Mouse (Mus musculus) ES-E14 (cell line): Measurements from ENCODE around the gene Tshz2.

Source experiments
- CHD2 ChIP-seq: IDR thresholded peaks from 2 replicates; pipeline ENCODE4 v1.6.1; 2014; ENCODE audit warnings: mild to moderate bottlenecking, low read depth, low read length, inconsistent platforms
- HCFC1 ChIP-seq: IDR thresholded peaks from 2 replicates; pipeline ENCODE4 v1.6.1; 2012; ENCODE audit warnings: low read length, inconsistent platforms, borderline replicate concordance; ENCODE audit not compliant: insufficient read depth
- MAFK ChIP-seq: IDR thresholded peaks from 2 replicates; pipeline ENCODE4 v1.6.1; 2014; ENCODE audit warnings: mild to moderate bottlenecking, low read depth, low read length, inconsistent platforms; ENCODE audit not compliant: insufficient read depth
- ZC3H11A ChIP-seq: IDR thresholded peaks from 2 replicates; pipeline ENCODE4 v1.6.1; 2012; ENCODE audit warnings: low read depth, mild to moderate bottlenecking, inconsistent platforms, low read length, borderline replicate concordance
- ZNF384 ChIP-seq: IDR thresholded peaks from 2 replicates; pipeline ENCODE4 v1.6.1; 2012; ENCODE audit warnings: low read depth, low read length, inconsistent platforms

- no peak for TF ChIP-seq ZC3H11A
- no peak for TF ChIP-seq HCFC1
- no peak for TF ChIP-seq ZNF384
- no peak for TF ChIP-seq CHD2
- no peak for TF ChIP-seq MAFK
These were observed 204.3 kb downstream of the Tshz2 start for GRCm38 (mm10) chr2:169837031-169837605.
